Mouse (Mus musculus) macrophage (primary cell): ENCODE data around the gene Sf3b3. TPM values are rescaled to one million over a fixed set of nuclear protein-coding genes. Genes with fewer than 3 reads are reported as not detected.
"Not testable (repeated sequence)": the region's sequence is repeated elsewhere in the genome, so short reads cannot be mapped to it uniquely, and the experiment has no call there.

Source experiments
- H3K27ac ChIP-seq: fragments of 350-480 bp; formaldehyde crosslinking; 2 replicates; pipeline ENCODE4 v1.9.0; 2021
- H3K36me3 ChIP-seq: fragments of 350-480 bp; formaldehyde crosslinking; 2 replicates; pipeline ENCODE4 v1.9.0; 2021; ENCODE audit errors: inconsistent target
- H3K4me3 ChIP-seq: fragments of 350-480 bp; formaldehyde crosslinking; 2 replicates; pipeline ENCODE4 v1.9.0; 2021; ENCODE audit errors: inconsistent target
- H3K79me2 ChIP-seq: fragments of 350-480 bp; formaldehyde crosslinking; 2 replicates; pipeline ENCODE4 v1.9.0; 2021; ENCODE audit errors: inconsistent target
- WGBS: methylation state at CpG from one replicate; pipeline ENCODE4 v1.1.7; 2026; ENCODE audit warnings: inconsistent platforms; ENCODE audit not compliant: missing documents; 5-methylcytosine and 5-hydroxymethylcytosine counted together
- polyA plus RNA-seq: library from polyadenylated mRNA; stranded (reverse); fragments of 250-400 nt; gene quantifications from 3 replicates; pipeline ENCODE4 v1.2.4, GENCODE M21; 2018; ENCODE audit warnings: inconsistent platforms

The Sf3b3 gene
- polyA plus RNA-seq, 1 experiment from 2014 or later = 41.6 TPM

GRCm38 (mm10) chr8:110870501-110870900 is 23.9 kb upstream of the Sf3b3 start:
- Histone ChIP-seq H3K79me2 (no peaks in the 10 kb centered on the region), H3K36me3 (peaks cover 98% of the 10 kb centered on the region), H3K4me3 (no peak overlapping the region), H3K27ac (no peak overlapping the region)
- 92% methylated on average over 2 of the region's 2 CpGs for WGBS

- not testable (repeated sequence) for H3K27ac ChIP-seq, H3K79me2 ChIP-seq, H3K4me3 ChIP-seq
- H3K36me3 ChIP-seq = peaks cover 77% of the 10 kb centered on the region
- WGBS = 95% methylated on average over 5 of the region's 7 CpGs
These were observed 14.9 kb upstream of the Sf3b3 start for GRCm38 (mm10) chr8:110861347-110862025.

DNA sequence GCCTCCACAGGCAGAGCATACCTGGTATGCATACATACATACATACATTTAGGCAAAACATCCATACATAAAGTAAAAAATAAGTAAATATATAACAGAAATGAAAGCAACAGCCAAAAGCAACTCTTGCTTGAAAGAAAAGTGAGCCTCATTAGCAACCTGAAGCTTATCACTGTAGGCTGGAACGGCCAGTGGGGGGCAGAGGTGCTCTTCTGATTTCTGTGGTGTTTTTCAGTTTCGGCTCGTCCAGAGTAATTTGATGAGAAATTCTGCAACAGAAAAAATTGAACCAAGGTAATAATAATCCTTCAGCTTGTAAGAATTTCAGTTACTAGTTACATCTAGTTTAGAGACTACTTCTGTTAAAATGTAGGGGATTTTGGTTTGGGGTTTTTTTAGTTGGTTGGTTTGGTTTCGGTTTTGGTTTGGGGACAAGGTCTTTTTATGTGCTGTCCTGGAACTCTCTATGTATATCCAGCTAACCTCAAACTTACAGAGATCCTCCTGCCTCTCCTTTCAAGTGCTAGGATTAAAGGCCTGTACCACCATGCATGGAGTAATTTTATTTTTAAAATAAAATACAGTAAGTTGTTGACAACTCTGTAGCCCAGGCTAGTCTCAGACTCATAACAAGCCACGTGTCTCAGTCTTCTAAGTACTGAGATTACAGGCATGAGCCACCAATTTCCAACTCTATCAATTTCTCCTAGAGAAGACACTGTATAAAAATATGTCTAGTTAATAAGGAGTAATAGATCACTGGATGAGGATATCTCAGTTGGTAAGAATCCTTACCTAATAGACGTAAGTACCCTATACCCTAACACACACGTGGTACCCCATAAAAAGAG is 13.3 kb upstream of the Sf3b3 start:
- 37% methylated on average over 7 of the region's 7 CpGs for WGBS
- Histone ChIP-seq H3K4me3 (peak overlapping the region; percentile 5; the same call in 1 of the 2 replicates), H3K79me2 (no peaks in the 10 kb centered on the region), H3K27ac (no peak overlapping the region), H3K36me3 (peaks cover 73% of the 10 kb centered on the region)

DNA sequence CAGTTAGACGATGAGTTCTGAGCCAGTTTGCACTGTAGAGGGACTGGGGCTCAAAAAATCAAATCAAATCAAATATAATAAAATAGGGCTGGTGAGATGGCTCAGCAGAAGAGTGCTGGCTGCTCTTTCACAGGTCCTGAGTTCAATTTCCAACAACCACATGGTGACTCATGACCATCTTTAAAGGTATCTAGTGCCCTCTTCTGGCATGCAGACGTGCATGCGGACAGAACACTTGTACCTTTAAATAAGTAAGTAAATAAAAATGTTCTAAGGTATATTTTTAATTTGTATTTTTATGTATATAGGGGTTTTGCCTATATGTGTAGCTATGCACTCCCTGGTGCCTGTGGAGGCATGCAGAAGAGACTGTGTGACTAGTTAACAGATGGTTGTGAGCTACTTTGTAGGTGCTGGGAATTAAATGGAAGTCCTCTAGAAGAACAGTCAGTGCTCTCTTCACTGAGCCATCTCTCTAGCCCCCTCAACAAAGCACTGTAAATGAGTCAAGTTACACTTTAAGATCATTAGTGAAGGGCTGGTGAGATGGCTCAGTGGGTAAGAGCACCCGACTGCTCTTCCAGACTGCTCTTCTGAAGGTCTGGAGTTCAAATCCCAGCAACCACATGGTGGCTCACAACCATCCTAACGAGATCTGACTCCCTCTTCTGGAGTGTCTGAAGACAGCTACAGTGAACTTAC is 10.3 kb upstream of the Sf3b3 start:
- Histone ChIP-seq H3K36me3 (peaks cover 73% of the 10 kb centered on the region), H3K4me3 (no peak overlapping the region), H3K27ac (no peak overlapping the region), H3K79me2 (no peaks in the 10 kb centered on the region)
- 76% methylated on average over 3 of the region's 5 CpGs for WGBS

GRCm38 (mm10) chr8:110856073-110856472 is 9.5 kb upstream of the Sf3b3 start:
- not testable (repeated sequence) for H3K79me2 ChIP-seq, H3K27ac ChIP-seq, H3K4me3 ChIP-seq
- WGBS = 91% methylated on average over 3 of the region's 4 CpGs
- peaks cover 76% of the 10 kb centered on the region for H3K36me3 ChIP-seq

DNA sequence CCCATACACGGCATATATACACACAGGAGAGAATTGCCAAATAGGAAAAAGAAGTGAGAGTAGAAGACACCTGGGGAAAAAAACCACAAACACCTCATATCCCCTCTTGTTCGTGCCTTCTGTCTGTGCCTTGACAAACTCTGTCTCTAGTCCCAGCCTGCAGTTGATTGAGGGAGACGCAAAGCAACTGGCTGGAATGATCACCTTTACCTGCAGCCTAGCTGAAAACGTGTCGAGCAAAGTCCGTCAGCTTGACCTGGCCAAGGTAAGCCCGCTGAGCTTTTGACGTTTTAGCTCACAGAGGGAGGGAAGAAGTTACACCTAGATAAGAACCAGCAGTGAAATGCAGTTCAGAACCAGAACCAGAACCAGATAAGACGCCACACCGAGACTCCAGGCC is 4.6 kb upstream of the Sf3b3 start:
- Histone ChIP-seq H3K36me3 (peaks cover 63% of the 10 kb centered on the region), H3K4me3 (no peak overlapping the region)

DNA sequence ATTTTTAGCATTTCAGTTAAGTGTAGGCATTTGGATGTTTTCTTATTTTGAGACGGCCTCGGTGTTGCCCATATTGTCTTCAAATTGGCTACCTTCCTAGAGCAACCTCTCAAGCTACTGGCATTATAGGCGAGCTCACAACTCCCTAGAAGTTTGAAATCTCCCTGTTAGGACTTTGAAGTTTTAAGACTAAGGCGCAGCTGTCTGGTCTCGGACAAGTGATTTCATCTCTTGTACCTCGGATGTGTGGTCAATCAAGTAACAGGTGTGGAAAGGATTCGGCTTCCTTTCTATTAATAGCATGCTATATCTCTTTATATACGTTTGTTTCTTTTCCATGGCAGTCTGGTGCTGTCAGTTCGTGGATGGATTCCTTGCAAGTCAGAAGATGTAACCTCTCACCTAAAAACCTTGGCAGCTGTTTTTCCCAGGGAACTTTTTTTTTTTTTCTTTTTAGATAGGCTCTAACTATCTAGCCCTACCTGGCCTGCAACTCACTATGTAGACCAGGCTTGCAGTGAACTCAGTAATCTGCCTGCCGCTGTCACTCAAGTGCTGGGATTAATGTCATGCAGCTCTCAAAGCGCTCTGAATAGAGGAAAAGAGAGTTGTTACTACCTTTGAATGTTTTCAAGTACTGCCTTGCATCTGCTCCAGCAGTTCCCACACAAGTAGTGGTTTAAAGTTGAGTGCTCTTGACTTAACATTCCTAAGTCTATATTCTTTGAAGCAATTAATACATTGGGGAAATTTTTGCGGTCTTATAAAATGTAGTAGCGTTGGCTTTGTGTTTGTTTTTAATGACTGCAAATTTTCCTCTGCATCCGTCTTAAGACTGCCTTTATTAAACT is 1.3 kb upstream of the Sf3b3 start:
- Histone ChIP-seq H3K36me3 (peaks cover 52% of the 10 kb centered on the region), H3K79me2 (peaks cover 67% of the 10 kb centered on the region), H3K27ac (peak overlapping the region; percentile 84), H3K4me3 (peak overlapping the region; percentile 100)
- 65% methylated on average over 14 of the region's 14 CpGs for WGBS

More for the DNA sequence above, 4.6 kb upstream of the Sf3b3 start:
- H3K79me2 ChIP-seq = peaks cover 34% of the 10 kb centered on the region
- 91% methylated on average over 10 of the region's 10 CpGs for WGBS
- no peak overlapping the region for H3K27ac ChIP-seq

DNA sequence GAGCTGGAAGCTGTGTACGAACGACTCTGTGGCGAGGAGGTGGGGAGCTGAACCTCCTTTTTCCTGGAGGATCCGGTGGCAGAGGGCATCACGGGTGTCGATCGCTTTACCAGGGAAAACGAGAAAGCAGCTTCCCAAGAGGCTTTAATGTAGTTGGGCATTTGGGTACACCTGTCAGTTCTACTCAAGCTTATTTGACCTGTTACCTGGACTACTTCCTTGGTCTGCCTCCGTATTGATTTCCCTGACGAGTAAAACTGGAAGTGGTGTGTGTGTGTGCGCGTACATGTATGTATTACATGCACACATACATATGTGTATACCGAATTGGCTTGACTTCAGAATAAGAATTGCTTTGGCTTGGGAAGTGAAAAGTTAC is 573 bp upstream of the Sf3b3 start:
- WGBS = 0% methylated on average over 13 of the region's 13 CpGs
- H3K36me3 ChIP-seq = peaks cover 52% of the 10 kb centered on the region
- H3K27ac ChIP-seq = peak overlapping the region; percentile 84
- H3K4me3 ChIP-seq = peak overlapping the region; percentile 100
- peaks cover 74% of the 10 kb centered on the region for H3K79me2 ChIP-seq

DNA sequence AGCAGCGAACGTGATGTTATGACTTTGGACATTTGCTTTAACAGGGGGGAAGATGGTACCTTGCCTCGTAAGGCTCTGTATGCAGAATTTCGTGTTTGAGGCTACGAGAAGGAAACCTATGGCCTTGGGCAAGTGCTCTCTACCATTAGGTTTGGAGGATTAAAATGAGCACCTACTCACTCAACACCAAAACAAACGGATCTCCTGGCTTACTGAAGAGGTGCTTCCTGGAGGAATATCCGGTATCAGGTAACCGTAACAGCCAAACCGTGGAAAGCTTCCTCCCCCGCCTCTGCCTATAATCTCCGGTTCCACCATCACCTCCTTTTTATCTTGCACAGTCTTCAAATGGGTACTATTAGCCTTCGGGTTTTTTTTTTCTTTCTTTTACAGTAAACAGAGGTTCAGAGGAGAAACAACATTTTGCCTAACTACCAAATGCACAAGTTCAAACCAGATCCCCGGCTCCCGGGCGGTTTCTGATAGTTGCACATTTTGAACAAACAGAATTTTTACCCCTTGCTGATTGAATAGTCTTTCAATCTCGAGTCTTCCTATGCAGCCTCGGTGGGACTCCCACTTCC is 674 bp downstream of the Sf3b3 start:
- H3K36me3 ChIP-seq = peaks cover 52% of the 10 kb centered on the region
- peaks cover 86% of the 10 kb centered on the region for H3K79me2 ChIP-seq
- H3K4me3 ChIP-seq = peak overlapping the region; percentile 100
- H3K27ac ChIP-seq = peak overlapping the region; percentile 84
- WGBS = under 1% methylated on average over 17 of the region's 17 CpGs

- Histone ChIP-seq H3K36me3 (peaks cover 52% of the 10 kb centered on the region), H3K27ac (no peak overlapping the region), H3K79me2 (peaks cover 96% of the 10 kb centered on the region), H3K4me3 (peak overlapping the region; percentile 100; the same call in 1 of the 2 replicates)
- 56% methylated on average over 2 of the region's 3 CpGs for WGBS
These were observed 1.6 kb downstream of the Sf3b3 start for GRCm38 (mm10) chr8:110844941-110845340.

GRCm38 (mm10) chr8:110843207-110843606 is 3.4 kb downstream of the Sf3b3 start:
- Histone ChIP-seq H3K4me3 (no peak overlapping the region), H3K27ac (no peak overlapping the region), H3K36me3 (peaks cover 59% of the 10 kb centered on the region), H3K79me2 (peaks cover 98% of the 10 kb centered on the region)
- WGBS = 87% methylated on average over 5 of the region's 5 CpGs

DNA sequence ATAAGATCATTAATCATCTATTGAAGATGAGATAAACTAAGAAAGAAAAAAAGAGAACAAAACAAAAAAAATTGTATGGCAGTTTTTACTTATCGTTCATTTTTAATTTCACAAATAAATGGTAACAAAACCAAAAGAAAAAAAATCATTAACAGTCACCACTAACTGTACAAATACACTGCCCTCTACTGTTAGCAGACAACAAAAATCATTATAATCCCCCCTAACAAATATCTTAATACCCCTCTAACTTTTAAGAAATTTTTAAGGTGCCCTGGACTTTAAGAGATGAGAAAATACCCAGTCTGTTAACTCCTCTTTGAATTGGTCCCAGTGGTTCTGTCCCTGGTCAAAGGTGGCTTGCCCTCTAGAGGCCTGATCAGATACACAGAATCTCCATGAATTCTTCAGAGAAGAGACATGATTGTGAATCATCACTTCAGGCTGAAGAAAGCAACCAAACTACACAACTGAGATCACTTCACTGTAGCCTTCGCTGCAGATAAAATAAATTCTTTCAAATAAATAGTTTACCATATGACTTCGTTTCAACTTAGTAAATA is 4.5 kb downstream of the Sf3b3 start:
- no peak overlapping the region for H3K4me3 ChIP-seq
- 76% methylated on average over 3 of the region's 3 CpGs for WGBS
- peaks cover 98% of the 10 kb centered on the region for H3K79me2 ChIP-seq
- H3K27ac ChIP-seq = no peak overlapping the region
- peaks cover 70% of the 10 kb centered on the region for H3K36me3 ChIP-seq

GRCm38 (mm10) chr8:110831956-110832355 is 14.6 kb downstream of the Sf3b3 start:
- H3K4me3 ChIP-seq = no peak overlapping the region
- 87% methylated on average over 3 of the region's 3 CpGs for WGBS
- peaks cover 81% of the 10 kb centered on the region for H3K36me3 ChIP-seq
- H3K79me2 ChIP-seq = peaks cover 99% of the 10 kb centered on the region
- no peak overlapping the region for H3K27ac ChIP-seq
